Comparison of ENCODE assay signal across 20 mouse cellular contexts in the genomic region with DNA sequence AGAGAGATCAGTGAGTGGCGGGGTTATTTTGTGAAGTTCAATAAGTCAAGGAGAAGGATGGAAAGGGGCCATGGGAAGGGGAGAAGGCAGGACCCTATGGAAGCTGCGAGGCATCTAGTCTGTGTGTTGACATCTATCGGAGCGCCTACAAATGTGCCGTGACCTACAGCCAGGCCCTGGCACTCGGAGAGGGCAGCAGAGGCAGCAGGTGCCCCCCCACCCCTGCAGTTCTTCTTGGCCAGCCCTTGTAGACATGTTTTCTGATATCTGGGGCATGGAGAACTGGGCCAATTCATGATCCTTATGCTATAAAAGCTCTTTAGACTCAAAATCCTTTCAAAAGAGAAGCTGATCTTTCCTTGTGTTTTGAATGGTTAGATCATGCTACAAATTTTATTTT. TPM values are rescaled to one million over a fixed set of nuclear protein-coding genes. Genes with fewer than 3 reads are reported as not detected.
A peak's percentile ranks its signal among the peaks of the same experiment; 100 is the strongest.
DNase-seq lines count a peak whose midpoint lies in the region; TF ChIP-seq lines count a peak whose summit lies in the region.
"Had no signal": no experiment of that assay in that cellular context is flagged by ENCODE, and none has a peak within 500 bp of the region (broad histone marks: within the 10 kb centered on the region; RNA-seq: fewer than 3 reads in every experiment).

No protein-coding gene starts in this region.

- intact Hi-C loops in left cerebral cortex, postnatal 4 days (cut with DNase I), result no loop called here
- intact Hi-C loops in left cerebral cortex, postnatal 10 days (cut with DNase I), result no loop called here

- no peak overlapping the region for H3K4me3 ChIP-seq in cerebellum, adult 2 months (replicated peaks; ENCODE audit: insufficient read depth, low read depth, low read length)
- H3K4me3 ChIP-seq: forebrain, embryonic 10.5 days; heart, embryonic 10.5 days; hindbrain, embryonic 15.5 days; limb, embryonic 13.5 days; midbrain, embryonic 13.5 days; neural tube, embryonic 12.5 days had no signal

- peak; percentile 56 for DNase-seq in left cerebral cortex, postnatal 4 days
- no peak for DNase-seq in left cerebral cortex, postnatal 10 days (ENCODE audit: extremely low spot score in 1 of 2, low spot score in 2 of 2)
- DNase-seq in brain, adult 2 months (ENCODE audit: low read depth, low spot score), result peak; percentile 92
- peak; percentile 73 to 86 for DNase-seq in cerebellum, adult 2 months
- DNase-seq in cerebellum, postnatal 25 days, result peak; percentile 79 to 86
- no peak for DNase-seq in thymus, adult 18-20 months
- no peak for DNase-seq in thymus, postnatal 14 days
- DNase-seq: adrenal gland, postnatal 36 days; heart, postnatal 4 days; kidney, adult 8-10 months; kidney, postnatal 25 days; layer of hippocampus, postnatal 36 days; lung, adult 18-20 months; right cerebral cortex, postnatal 14 days had no signal

- no peaks in the 10 kb centered on the region for H3K27me3 ChIP-seq in cerebellum, adult 2 months (ENCODE audit: control insufficient read depth, insufficient read depth, low read length)
- H3K27me3 ChIP-seq: hindbrain, embryonic 15.5 days; limb, embryonic 13.5 days; midbrain, embryonic 13.5 days; neural tube, embryonic 12.5 days had no signal

- TF ChIP-seq POLR2A in cerebellum, adult 2 months (IDR thresholded peaks at IDR 0.05; ENCODE audit: borderline replicate concordance, insufficient read depth, low read length), result no peak

- whole genome bisulfite sequencing in cerebellum, adult 2 months, result 19% methylated on average over 6 of the region's 6 CpGs

- H3K27ac ChIP-seq in cerebellum, adult 2 months (ENCODE audit: insufficient read depth, low read length), result peak overlapping the region; percentile 91
- H3K27ac ChIP-seq: forebrain, embryonic 10.5 days; heart, embryonic 10.5 days; hindbrain, embryonic 15.5 days; limb, embryonic 13.5 days; midbrain, embryonic 13.5 days; neural tube, embryonic 12.5 days had no signal

- peaks cover 26% of the 10 kb centered on the region for H3K4me1 ChIP-seq in cerebellum, adult 2 months (ENCODE audit: control insufficient read depth, insufficient read depth, low read length)
- H3K4me1 ChIP-seq: hindbrain, embryonic 15.5 days; neural tube, embryonic 12.5 days had no signal

- TF ChIP-seq CTCF in cerebellum, adult 2 months (IDR thresholded peaks at IDR 0.05; ENCODE audit: borderline replicate concordance, insufficient read depth, low read depth, low read length), result no peak

RNA-seq across cellular contexts. Expression of gene Gclm, which starts 37.6 kb away (rescaled TPM):
- 10 to 100 TPM; 59.5 to 79.0 TPM for total RNA-seq in left cerebral cortex, postnatal 4 days (2021)
- total RNA-seq in left cerebral cortex, postnatal 10 days (2021), result 10 to 100 TPM; 54.2 to 59.2 TPM
- 75.4 and 78.6 TPM in 2 replicates for polyA plus RNA-seq in cerebellum, adult 2 months (2012; rRNA removed)

Comparison
In these comparisons a context has a peak if more than half of its experiments do, and no peak if none do; other contexts are left out.
1. DNase-seq: peak in left cerebral cortex, postnatal 4 days (single experiment), brain, adult 2 months (single experiment), cerebellum, adult 2 months (2 of 2) and cerebellum, postnatal 25 days (2 of 2); none in left cerebral cortex, postnatal 10 days (0 of 2), thymus, adult 18-20 months (0 of 2) and thymus, postnatal 14 days (single experiment).